Mouse (Mus musculus): ENCODE data around the gene Arhgap9. TPM values are rescaled to one million over a fixed set of nuclear protein-coding genes. Genes with fewer than 3 reads are reported as not detected.

Arhgap9 gene
- polyA plus RNA-seq, 1 experiment from 2014 or later, result 5.5 TPM

GRCm38 (mm10) chr10:127287936-127288293, 33.8 kb upstream of the Arhgap9 start:
- peaks cover 55% of the 10 kb centered on the region for H3K36me3 ChIP-seq
- H3K27ac ChIP-seq, result peak overlapping the region; percentile 95
- under 1% methylated on average over 3 of the region's 3 CpGs for WGBS
- H3K9me3 ChIP-seq (replicated peaks), result no peaks in the 10 kb centered on the region
- H3K4me1 ChIP-seq, result peaks cover 72% of the 10 kb centered on the region
- H3K4me3 ChIP-seq, result peak overlapping the region; percentile 75
- no peaks in the 10 kb centered on the region for H3K27me3 ChIP-seq (ENCODE audit: low read depth, poor library complexity, severe bottlenecking)
- DNase-seq (ENCODE audit: low spot score), result peak; percentile 38

GRCm38 (mm10) chr10:127288328-127288799, 33.4 kb upstream of the Arhgap9 start:
- peaks cover 55% of the 10 kb centered on the region for H3K36me3 ChIP-seq
- H3K9me3 ChIP-seq (replicated peaks), result no peaks in the 10 kb centered on the region
- no peaks in the 10 kb centered on the region for H3K27me3 ChIP-seq (ENCODE audit: low read depth, poor library complexity, severe bottlenecking)
- no peak for DNase-seq (ENCODE audit: low spot score)
- H3K4me1 ChIP-seq, result peaks cover 72% of the 10 kb centered on the region
- peak overlapping the region; percentile 75 for H3K4me3 ChIP-seq
- H3K27ac ChIP-seq, result peak overlapping the region; percentile 95
- WGBS, result 1% methylated on average over 18 of the region's 28 CpGs

- Histone ChIP-seq H3K4me1 (peaks cover 71% of the 10 kb centered on the region), H3K27ac (peak within 1 kb of the TSS; percentile 95), H3K9me3 (replicated peaks) (no peaks in the 10 kb centered on the region), H3K4me3 (peak within 1 kb of the TSS; percentile 75), H3K27me3 (ENCODE audit: low read depth, poor library complexity, severe bottlenecking) (no peaks in the 10 kb centered on the region), H3K36me3 (peaks cover 55% of the 10 kb centered on the region)
- under 1% methylated on average over 49 of the region's 65 CpGs for WGBS
- peak; percentile 93 for DNase-seq (ENCODE audit: low spot score)
Observed at GRCm38 (mm10) chr10:127288800-127289572, 32.8 kb upstream of the Arhgap9 start, which contains the start of gene Mbd6. Gene Mbd6 (minus strand): TSS chr10:127289018.

GRCm38 (mm10) chr10:127289573-127290191, 32.1 kb upstream of the Arhgap9 start:
- Histone ChIP-seq H3K36me3 (peaks cover 55% of the 10 kb centered on the region), H3K27me3 (ENCODE audit: low read depth, poor library complexity, severe bottlenecking) (no peaks in the 10 kb centered on the region), H3K4me3 (peak overlapping the region; percentile 75), H3K27ac (peak overlapping the region; percentile 95), H3K4me1 (peaks cover 68% of the 10 kb centered on the region), H3K9me3 (replicated peaks) (no peaks in the 10 kb centered on the region)
- 2% methylated on average over 15 of the region's 15 CpGs for WGBS
- DNase-seq (ENCODE audit: low spot score), result peak; percentile 55

GRCm38 (mm10) chr10:127290307-127290929, 31.3 kb upstream of the Arhgap9 start:
- under 1% methylated on average over 45 of the region's 47 CpGs for WGBS
- H3K9me3 ChIP-seq (replicated peaks), result no peaks in the 10 kb centered on the region
- peaks cover 61% of the 10 kb centered on the region for H3K4me1 ChIP-seq
- peak overlapping the region; percentile 95 for H3K27ac ChIP-seq
- H3K4me3 ChIP-seq, result peak overlapping the region; percentile 75
- H3K36me3 ChIP-seq, result peaks cover 55% of the 10 kb centered on the region
- no peaks in the 10 kb centered on the region for H3K27me3 ChIP-seq (ENCODE audit: low read depth, poor library complexity, severe bottlenecking)
- peak; percentile 99 for DNase-seq (ENCODE audit: low spot score)

- Histone ChIP-seq H3K9me3 (replicated peaks) (no peaks in the 10 kb centered on the region), H3K36me3 (peaks cover 55% of the 10 kb centered on the region), H3K27ac (peak overlapping the region; percentile 95), H3K4me3 (peak overlapping the region; percentile 75), H3K27me3 (ENCODE audit: low read depth, poor library complexity, severe bottlenecking) (no peaks in the 10 kb centered on the region), H3K4me1 (peaks cover 53% of the 10 kb centered on the region)
- WGBS, result 5% methylated on average over 19 of the region's 19 CpGs
- peak; percentile 77 for DNase-seq (ENCODE audit: low spot score)
Observed at GRCm38 (mm10) chr10:127290930-127291880, 30.6 kb upstream of the Arhgap9 start.

- Histone ChIP-seq H3K36me3 (peaks cover 55% of the 10 kb centered on the region), H3K4me1 (peaks cover 45% of the 10 kb centered on the region), H3K27me3 (ENCODE audit: low read depth, poor library complexity, severe bottlenecking) (no peaks in the 10 kb centered on the region), H3K9me3 (replicated peaks) (no peaks in the 10 kb centered on the region), H3K27ac (peak overlapping the region; percentile 95; the same call in 1 of the 2 replicates), H3K4me3 (peak overlapping the region; percentile 75)
- DNase-seq (ENCODE audit: low spot score), result no peak
- 66% methylated on average over 5 of the region's 5 CpGs for WGBS
Observed at GRCm38 (mm10) chr10:127291881-127292638, 29.7 kb upstream of the Arhgap9 start.

- Histone ChIP-seq H3K36me3 (peaks cover 61% of the 10 kb centered on the region), H3K27ac (no peak overlapping the region), H3K9me3 (replicated peaks) (no peaks in the 10 kb centered on the region), H3K4me1 (peaks cover 34% of the 10 kb centered on the region), H3K4me3 (no peak overlapping the region), H3K27me3 (ENCODE audit: low read depth, poor library complexity, severe bottlenecking) (no peaks in the 10 kb centered on the region)
- DNase-seq (ENCODE audit: low spot score), result no peak
- 92% methylated on average over 6 of the region's 6 CpGs for WGBS
Observed at GRCm38 (mm10) chr10:127292987-127293538, 28.7 kb upstream of the Arhgap9 start.

- peaks cover 66% of the 10 kb centered on the region for H3K36me3 ChIP-seq
- DNase-seq (ENCODE audit: low spot score), result no peak
- no peak overlapping the region for H3K4me3 ChIP-seq
- peaks cover 34% of the 10 kb centered on the region for H3K4me1 ChIP-seq
- H3K27ac ChIP-seq, result no peak overlapping the region
- H3K9me3 ChIP-seq (replicated peaks), result no peaks in the 10 kb centered on the region
- 82% methylated on average over 3 of the region's 3 CpGs for WGBS
- H3K27me3 ChIP-seq (ENCODE audit: low read depth, poor library complexity, severe bottlenecking), result no peaks in the 10 kb centered on the region
Observed at GRCm38 (mm10) chr10:127293590-127294113, 28.1 kb upstream of the Arhgap9 start.

- WGBS, result 93% methylated on average over 10 of the region's 10 CpGs
- Histone ChIP-seq H3K27ac (no peak overlapping the region), H3K4me1 (peaks cover 21% of the 10 kb centered on the region), H3K36me3 (peaks cover 79% of the 10 kb centered on the region), H3K27me3 (ENCODE audit: low read depth, poor library complexity, severe bottlenecking) (no peaks in the 10 kb centered on the region), H3K4me3 (no peak overlapping the region), H3K9me3 (replicated peaks) (no peaks in the 10 kb centered on the region)
- DNase-seq (ENCODE audit: low spot score), result no peak
Observed at GRCm38 (mm10) chr10:127294895-127295510, 26.8 kb upstream of the Arhgap9 start.
